Mouse (Mus musculus): ENCODE measurements at regions not wholly inside any gene's neighbourhood (a gene's known extent, or its start where the extent isn't known, plus 50 kb on each side); places are given as distances from the start of the nearest gene placed in this dataset.

DNA sequence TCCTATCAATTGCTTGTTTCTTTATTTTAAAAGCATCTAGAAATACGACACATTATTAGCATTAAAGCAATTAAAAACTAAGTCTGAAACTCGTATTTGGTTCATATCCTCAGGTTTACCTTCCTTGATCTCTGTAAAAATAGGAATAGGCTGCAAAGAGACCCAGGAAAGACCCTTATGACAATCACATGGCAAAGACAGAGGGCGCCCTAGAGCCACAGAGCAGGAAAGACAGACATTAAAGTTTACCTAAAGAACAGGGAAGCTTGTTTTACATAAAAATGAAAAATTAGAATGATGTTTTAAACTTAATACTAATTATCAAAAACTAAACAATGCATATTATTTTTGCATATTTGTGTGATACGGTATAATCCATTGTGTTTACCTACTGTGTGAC is 153.2 kb downstream of the Usp25 start:
- peak; percentile 8 for DNase-seq (ENCODE audit: low read depth)

DNA sequence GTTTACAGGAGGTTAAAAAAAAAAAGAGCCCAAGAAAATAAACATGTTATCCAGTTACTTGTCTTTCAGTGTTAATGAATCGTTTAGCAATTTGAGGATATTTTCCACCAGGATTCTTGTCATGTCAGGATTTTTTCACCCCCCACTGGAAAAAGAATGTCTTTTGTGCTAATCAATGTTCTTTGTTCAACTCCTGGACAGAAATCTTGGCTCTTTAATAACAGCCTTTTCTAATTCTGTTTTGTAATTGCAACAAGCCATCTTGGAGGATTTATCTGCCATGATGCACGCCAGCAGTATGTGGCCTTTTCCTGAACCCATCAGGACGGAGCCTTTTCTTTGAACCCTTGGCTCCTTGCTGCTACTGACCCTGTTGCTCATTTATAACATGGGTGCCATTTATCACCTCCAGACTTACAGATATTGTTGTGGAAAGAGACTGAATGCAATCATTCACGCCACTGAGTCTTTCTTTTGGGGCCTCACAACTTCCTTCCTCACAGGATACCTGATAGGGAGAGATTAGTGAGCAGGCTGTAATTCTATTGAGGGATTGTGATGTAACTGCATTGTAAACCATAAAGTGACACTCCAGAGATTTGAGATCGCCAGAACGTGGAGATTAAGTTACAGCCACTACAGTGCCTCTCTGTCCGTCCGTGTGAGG is 159.7 kb downstream of the Usp25 start:
- DNase-seq (ENCODE audit: low read depth): peak; percentile 86

DNA sequence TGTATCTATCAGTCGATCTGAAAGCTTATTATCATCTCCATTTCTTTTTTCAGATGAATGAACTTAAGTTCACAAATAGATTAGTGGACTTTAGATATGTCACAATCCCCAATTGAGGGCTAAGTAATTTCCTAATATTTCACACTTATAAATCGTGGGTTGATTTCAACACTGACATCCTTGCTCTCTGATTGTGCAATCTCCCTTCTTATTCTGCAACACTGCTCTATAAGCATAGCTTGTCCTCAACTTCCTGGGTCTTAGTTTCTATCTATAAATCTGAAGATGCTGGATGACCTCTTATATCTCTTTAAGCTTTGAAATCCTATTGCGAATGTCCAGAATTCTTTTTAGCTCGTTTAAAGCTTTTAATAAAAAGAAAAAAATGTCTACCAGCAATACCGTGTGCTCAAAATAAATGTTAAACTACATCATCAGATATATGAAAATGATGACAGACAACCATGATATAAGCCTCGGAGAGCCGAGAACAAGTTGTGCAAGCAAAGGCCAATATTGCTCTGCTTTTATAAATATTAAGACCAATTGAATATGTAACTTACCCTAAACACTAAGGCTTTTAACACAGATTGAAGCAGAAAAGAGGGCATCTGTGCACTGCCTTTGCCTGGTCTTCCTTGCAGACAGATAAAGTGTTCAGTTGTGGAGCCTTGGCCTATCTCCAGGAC is 161.4 kb downstream of the Usp25 start:
- peak; percentile 76 for DNase-seq (ENCODE audit: low read depth)

DNA sequence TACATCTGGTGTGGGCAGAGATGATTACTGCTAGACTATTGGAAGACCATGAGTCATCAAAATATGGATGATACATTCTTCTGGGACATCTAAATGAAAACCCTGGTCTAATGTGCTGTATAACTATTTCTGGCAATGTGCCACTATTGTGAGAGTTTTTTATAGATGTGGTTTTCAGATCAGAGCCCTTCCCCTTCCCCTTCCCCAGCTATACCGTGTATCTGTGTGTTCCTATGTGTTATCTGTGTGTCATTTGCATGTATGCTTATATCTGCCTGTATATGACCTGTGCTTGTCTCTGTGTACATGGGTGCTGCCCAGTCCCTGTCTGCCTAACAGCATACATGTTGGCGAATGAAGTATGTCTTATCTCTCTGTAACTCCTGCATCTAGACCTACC is 167.5 kb downstream of the Usp25 start:
- DNase-seq (ENCODE audit: low read depth): peak; percentile 24
